Mouse (Mus musculus) limb, embryonic 14.5 days (tissue): ENCODE measurements at regions not wholly inside any gene's neighbourhood (a gene's known extent, or its start where the extent isn't known, plus 50 kb on each side); places are given as distances from the start of the nearest gene placed in this dataset.

Experiments used
- ATAC-seq: fragments of 200-750 bp; cut with Nextera tagmentation; 2 replicates; pipeline ENCODE4 v1.8.0; 2017; ENCODE audit warnings: low read depth, moderate number of reproducible peaks, moderate TSS enrichment; ENCODE audit not compliant: low FRiP score
- DNase-seq: peaks from one replicate; pipeline ENCODE4 v3.0.0-alpha.2; 2015; ENCODE audit warnings: low spot score
- H3K27ac ChIP-seq: fragments of 300-500 bp; sonication (generic); replicated peaks from 2 replicates; pipeline ENCODE4 v1.5.1; 2014; ENCODE audit warnings: low read depth, mild to moderate bottlenecking, low read length, moderate library complexity, mixed read lengths
- H3K27me3 ChIP-seq: fragments of 300-500 bp; sonication (generic); 2 replicates; pipeline ENCODE4 v1.6.1; 2014; ENCODE audit warnings: low read length, mixed read lengths; ENCODE audit not compliant: control insufficient read depth, insufficient read depth
- H3K36me3 ChIP-seq: fragments of 300-500 bp; sonication (generic); 2 replicates; pipeline ENCODE4 v1.6.1; 2014; ENCODE audit warnings: mild to moderate bottlenecking, low read length, moderate library complexity, mixed read lengths; ENCODE audit not compliant: control insufficient read depth, insufficient read depth
- H3K4me1 ChIP-seq: fragments of 300-500 bp; sonication (generic); 2 replicates; pipeline ENCODE4 v1.6.1; 2014; ENCODE audit warnings: antibody characterized with exemption, low read length, mixed read lengths; ENCODE audit not compliant: control insufficient read depth, insufficient read depth
- H3K4me2 ChIP-seq: fragments of 300-500 bp; sonication (generic); replicated peaks from 2 replicates; pipeline ENCODE4 v1.6.1; 2014; ENCODE audit warnings: low read depth, mild to moderate bottlenecking, low read length, moderate library complexity; ENCODE audit not compliant: severe bottlenecking
- H3K4me3 ChIP-seq: fragments of 300-500 bp; sonication (generic); replicated peaks from 2 replicates; pipeline ENCODE4 v1.5.1; 2014; ENCODE audit warnings: low read length
- H3K9ac ChIP-seq: fragments of 300-500 bp; sonication (generic); 2 replicates; pipeline ENCODE4 v1.6.1; 2014; ENCODE audit warnings: mild to moderate bottlenecking, low read depth, low read length, moderate library complexity; ENCODE audit not compliant: severe bottlenecking
- H3K9me3 ChIP-seq: fragments of 300-500 bp; sonication (generic); 2 replicates; pipeline ENCODE4 v1.6.1; 2016; ENCODE audit warnings: low read length; ENCODE audit not compliant: control insufficient read depth
- POLR2A ChIP-seq: fragments of 200-500 bp; IDR thresholded peaks from 2 replicates; pipeline ENCODE4 v1.8.0; 2012; ENCODE audit warnings: inconsistent platforms, mild to moderate bottlenecking, moderate library complexity, borderline replicate concordance; ENCODE audit not compliant: insufficient read depth, insufficient read length; ENCODE audit errors: extremely low read depth
- WGBS: fragments of 180-500 bp; shearing (Covaris S2); extraction: QIAGEN DNeasy Blood & Tissue Kit; methylation state at CpG from one replicate; pipeline ENCODE4 v1.1.7; 2014; 5-methylcytosine and 5-hydroxymethylcytosine counted together

GRCm38 (mm10) chr10:74722971-74723370 lies 244.0 kb upstream of the Gnaz start:
- no peak overlapping the region for H3K9ac ChIP-seq
- no peak overlapping the region for H3K4me3 ChIP-seq
- DNase-seq (no peak), ATAC-seq (no peak)
- H3K4me2 ChIP-seq, result no peak overlapping the region
- H3K4me1 ChIP-seq, result no peaks in the 10 kb centered on the region
- no peaks in the 10 kb centered on the region for H3K36me3 ChIP-seq
- no peaks in the 10 kb centered on the region for H3K27me3 ChIP-seq
- H3K27ac ChIP-seq, result no peak overlapping the region
- H3K9me3 ChIP-seq, result no peaks in the 10 kb centered on the region
- TF ChIP-seq POLR2A, result no peak

- H3K9me3 ChIP-seq, result no peaks in the 10 kb centered on the region
- no peaks in the 10 kb centered on the region for H3K36me3 ChIP-seq
- H3K4me1 ChIP-seq, result no peaks in the 10 kb centered on the region
- 77% methylated on average over 2 of the region's 2 CpGs for WGBS
- no peak overlapping the region for H3K4me3 ChIP-seq
- no peak overlapping the region for H3K9ac ChIP-seq
- no peak overlapping the region for H3K27ac ChIP-seq
- H3K4me2 ChIP-seq, result no peak overlapping the region
- ATAC-seq (no peak), DNase-seq (no peak)
- H3K27me3 ChIP-seq, result no peaks in the 10 kb centered on the region
- TF ChIP-seq POLR2A, result no peak
These were observed 217.5 kb upstream of the Gnaz start for GRCm38 (mm10) chr10:74749446-74749845.

- Histone ChIP-seq H3K4me3 (no peak overlapping the region), H3K9me3 (no peaks in the 10 kb centered on the region), H3K4me1 (no peaks in the 10 kb centered on the region), H3K36me3 (no peaks in the 10 kb centered on the region), H3K27ac (no peak overlapping the region), H3K4me2 (no peak overlapping the region), H3K9ac (no peak overlapping the region), H3K27me3 (no peaks in the 10 kb centered on the region)
- TF ChIP-seq POLR2A, result no peak
- ATAC-seq (no peak), DNase-seq (no peak)
These were observed 216.1 kb upstream of the Gnaz start for GRCm38 (mm10) chr10:74750879-74751278.

- Histone ChIP-seq H3K4me2 (no peak overlapping the region), H3K4me3 (no peak overlapping the region), H3K9me3 (no peaks in the 10 kb centered on the region), H3K36me3 (no peaks in the 10 kb centered on the region), H3K27ac (no peak overlapping the region), H3K27me3 (no peaks in the 10 kb centered on the region), H3K4me1 (no peaks in the 10 kb centered on the region), H3K9ac (no peak overlapping the region)
- DNase-seq (no peak), ATAC-seq (no peak)
- no peak for TF ChIP-seq POLR2A
- WGBS, result 18% methylated on average over 9 of the region's 9 CpGs
These were observed 206.2 kb upstream of the Gnaz start for GRCm38 (mm10) chr10:74760734-74761133.

- H3K9me3 ChIP-seq, result no peaks in the 10 kb centered on the region
- H3K4me1 ChIP-seq, result no peaks in the 10 kb centered on the region
- H3K4me3 ChIP-seq, result no peak overlapping the region
- no peaks in the 10 kb centered on the region for H3K36me3 ChIP-seq
- no peak overlapping the region for H3K4me2 ChIP-seq
- no peak overlapping the region for H3K9ac ChIP-seq
- no peak for DNase-seq
- no peaks in the 10 kb centered on the region for H3K27me3 ChIP-seq
- WGBS, result 78% methylated on average over 2 of the region's 2 CpGs
- no peak for TF ChIP-seq POLR2A
- H3K27ac ChIP-seq, result no peak overlapping the region
- no peak for ATAC-seq
These were observed 177.7 kb upstream of the Gnaz start for GRCm38 (mm10) chr10:74789245-74789644.

- no peak for DNase-seq
These were observed 177.0 kb upstream of the Gnaz start for GRCm38 (mm10) chr10:74789987-74790386.

More at GRCm38 (mm10) chr10:74789987-74790386, 177.0 kb upstream of the Gnaz start:
- 65% methylated on average over 3 of the region's 3 CpGs for WGBS
- Histone ChIP-seq H3K9me3 (no peaks in the 10 kb centered on the region), H3K27ac (no peak overlapping the region), H3K4me3 (no peak overlapping the region), H3K4me2 (no peak overlapping the region), H3K36me3 (no peaks in the 10 kb centered on the region), H3K27me3 (no peaks in the 10 kb centered on the region), H3K9ac (no peak overlapping the region), H3K4me1 (no peaks in the 10 kb centered on the region)
- TF ChIP-seq POLR2A, result no peak
- no peak for ATAC-seq
